ENCODE assay signal across 18 mouse cellular contexts in genomic region chr3:151192092-151192491, GRCm38 (mm10).
"Had no signal": no experiment of that assay in that cellular context is flagged by ENCODE, and none has a peak within 500 bp of the region (broad histone marks: within the 10 kb centered on the region; RNA-seq: fewer than 3 reads in every experiment).

No protein-coding gene starts in this region.

- ATAC-seq: forebrain, postnatal 0 days; hindbrain, postnatal 0 days; intestine, embryonic 16.5 days had no signal

- DNase-seq: forebrain, postnatal 0 days; gastrocnemius, adult 2 months; gastrocnemius, postnatal 10 days; gastrocnemius, postnatal 25 days; heart, adult 11 months; heart, adult 2 months; heart, postnatal 14 days; heart, postnatal 4 days; kidney, adult 11 months; kidney, adult 2 months; kidney, adult 9 months; kidney, postnatal 14 days; kidney, postnatal 36 days; layer of hippocampus, adult 9-11 months; layer of hippocampus, postnatal 36 days; left cerebral cortex, postnatal 4 days had no signal
